Mouse (Mus musculus) midbrain, embryonic 14.5 days (tissue): ENCODE data around the gene Ak9. TPM values are rescaled to one million over a fixed set of nuclear protein-coding genes. Genes with fewer than 3 reads are reported as not detected.

Experiments used
- ATAC-seq: fragments of 200-750 bp; cut with Nextera tagmentation; 2 replicates; pipeline ENCODE4 v1.8.0; 2017; ENCODE audit warnings: moderate number of reproducible peaks, moderate library complexity; ENCODE audit not compliant: low FRiP score, low TSS enrichment
- DNase-seq: peaks from one replicate; pipeline ENCODE4 v3.0.0-alpha.2; 2015
- H3K27ac ChIP-seq: fragments of 300-500 bp; sonication (generic); replicated peaks from 2 replicates; pipeline ENCODE4 v1.5.1; 2014; ENCODE audit warnings: mild to moderate bottlenecking, low read depth, low read length, moderate library complexity
- H3K27me3 ChIP-seq: fragments of 300-500 bp; sonication (generic); 2 replicates; pipeline ENCODE4 v1.6.1; 2014; ENCODE audit warnings: low read length, control low read depth, mixed read lengths; ENCODE audit not compliant: control insufficient read depth, insufficient read depth
- H3K36me3 ChIP-seq: fragments of 300-500 bp; sonication (generic); 2 replicates; pipeline ENCODE4 v1.6.1; 2014; ENCODE audit warnings: low read length, control low read depth; ENCODE audit not compliant: control insufficient read depth, insufficient read depth
- H3K4me1 ChIP-seq: fragments of 300-500 bp; sonication (generic); 2 replicates; pipeline ENCODE4 v1.6.1; 2014; ENCODE audit warnings: mild to moderate bottlenecking, antibody characterized with exemption, low read length, control low read depth; ENCODE audit not compliant: control insufficient read depth, insufficient read depth
- H3K4me2 ChIP-seq: fragments of 300-500 bp; sonication (generic); 2 replicates; pipeline ENCODE4 v1.6.1; 2014; ENCODE audit warnings: mild to moderate bottlenecking, low read length, moderate library complexity
- H3K4me3 ChIP-seq: fragments of 300-500 bp; sonication (generic); replicated peaks from 2 replicates; pipeline ENCODE4 v1.5.1; 2014; ENCODE audit warnings: low read depth, low read length
- H3K9ac ChIP-seq: fragments of 300-500 bp; sonication (generic); replicated peaks from 2 replicates; pipeline ENCODE4 v1.6.1; 2014; ENCODE audit warnings: mild to moderate bottlenecking, low read length, moderate library complexity
- H3K9me3 ChIP-seq: fragments of 300-500 bp; sonication (generic); 2 replicates; pipeline ENCODE4 v1.6.1; 2016; ENCODE audit warnings: low read length, control low read depth, mixed read lengths; ENCODE audit not compliant: control insufficient read depth
- WGBS: fragments of 180-500 bp; shearing (Covaris S2); extraction: QIAGEN DNeasy Blood & Tissue Kit; methylation state at CpG from one replicate; pipeline ENCODE4 v1.1.7; 2014; 5-methylcytosine and 5-hydroxymethylcytosine counted together
- polyA plus RNA-seq: library from polyadenylated mRNA; unstranded; fragments of >200 nt; fragmentation: Nextera tagmentation; extraction: Ambion mirVana; gene quantifications from 2 replicates; pipeline ENCODE4 v1.2.1, GENCODE M21; 2014

The Ak9 gene
- polyA plus RNA-seq: 0.08 and 0.12 TPM in 2 replicates

GRCm38 (mm10) chr10:41303639-41304444, at the start of gene Ak9:
Ak9 (plus strand) TSS chr10:41303980.
- peak within 1 kb of the TSS; percentile 80 for H3K9ac ChIP-seq
- peak within 1 kb of the TSS; percentile 92 for H3K4me2 ChIP-seq
- H3K36me3 ChIP-seq: no peaks in the 10 kb centered on the region
- H3K4me3 ChIP-seq: peak within 1 kb of the TSS; percentile 63
- ATAC-seq: peak; percentile 75
- H3K27me3 ChIP-seq: no peaks in the 10 kb centered on the region
- H3K27ac ChIP-seq: peak within 1 kb of the TSS; percentile 75
- WGBS: under 1% methylated on average over 25 of the region's 25 CpGs
- H3K9me3 ChIP-seq: no peaks in the 10 kb centered on the region
- peaks cover 8% of the 10 kb centered on the region; the same call in 1 of the 2 replicates for H3K4me1 ChIP-seq
- peak; percentile 92 for DNase-seq

- H3K4me1 ChIP-seq: no peaks in the 10 kb centered on the region
- WGBS: 46% methylated on average over 8 of the region's 8 CpGs
- no peak overlapping the region; the same call in 1 of the 2 replicates for H3K9ac ChIP-seq
- ATAC-seq (no peak), DNase-seq (no peak)
- no peaks in the 10 kb centered on the region for H3K27me3 ChIP-seq
- no peak overlapping the region for H3K4me2 ChIP-seq
- peaks cover 12% of the 10 kb centered on the region; the same call in 1 of the 2 replicates for H3K36me3 ChIP-seq
- H3K9me3 ChIP-seq: no peaks in the 10 kb centered on the region
- H3K27ac ChIP-seq: no peak overlapping the region
- no peak overlapping the region for H3K4me3 ChIP-seq
These were observed 43.4 kb upstream of the Ak9 start for GRCm38 (mm10) chr10:41260243-41261006.

GRCm38 (mm10) chr10:41261218-41261617, 42.6 kb upstream of the Ak9 start:
- no peak overlapping the region for H3K4me3 ChIP-seq
- H3K9me3 ChIP-seq: no peaks in the 10 kb centered on the region
- DNase-seq (no peak), ATAC-seq (no peak)
- no peaks in the 10 kb centered on the region for H3K4me1 ChIP-seq
- H3K36me3 ChIP-seq: peaks cover 7% of the 10 kb centered on the region; the same call in 1 of the 2 replicates
- no peak overlapping the region for H3K27ac ChIP-seq
- no peaks in the 10 kb centered on the region for H3K27me3 ChIP-seq
- H3K9ac ChIP-seq: no peak overlapping the region
- H3K4me2 ChIP-seq: no peak overlapping the region
- 46% methylated on average over 1 of the region's 1 CpGs for WGBS

- DNase-seq (peak; percentile 69), ATAC-seq (no peak)
- no peak overlapping the region for H3K9ac ChIP-seq
- no peaks in the 10 kb centered on the region for H3K9me3 ChIP-seq
- no peak overlapping the region for H3K4me2 ChIP-seq
- no peak overlapping the region for H3K4me3 ChIP-seq
- no peak overlapping the region for H3K27ac ChIP-seq
- H3K36me3 ChIP-seq: peaks cover 7% of the 10 kb centered on the region; the same call in 1 of the 2 replicates
- no peaks in the 10 kb centered on the region for H3K4me1 ChIP-seq
- H3K27me3 ChIP-seq: no peaks in the 10 kb centered on the region
These were observed 41.9 kb upstream of the Ak9 start for GRCm38 (mm10) chr10:41261889-41262288.

- Histone ChIP-seq H3K4me2 (no peak overlapping the region), H3K9me3 (no peaks in the 10 kb centered on the region), H3K36me3 (peaks cover 7% of the 10 kb centered on the region), H3K4me3 (no peak overlapping the region), H3K9ac (no peak overlapping the region), H3K27ac (no peak overlapping the region), H3K4me1 (no peaks in the 10 kb centered on the region), H3K27me3 (no peaks in the 10 kb centered on the region)
- 40% methylated on average over 7 of the region's 7 CpGs for WGBS
- DNase-seq (peak; percentile 66), ATAC-seq (no peak)
These were observed 31.9 kb upstream of the Ak9 start for GRCm38 (mm10) chr10:41271860-41272259.

GRCm38 (mm10) chr10:41274871-41275270, 28.9 kb upstream of the Ak9 start:
- DNase-seq (no peak), ATAC-seq (no peak)
- Histone ChIP-seq H3K9ac (no peak overlapping the region), H3K4me3 (no peak overlapping the region), H3K27ac (no peak overlapping the region), H3K4me2 (no peak overlapping the region), H3K36me3 (peaks cover 2% of the 10 kb centered on the region; the same call in 1 of the 2 replicates), H3K4me1 (peaks cover 3% of the 10 kb centered on the region; the same call in 1 of the 2 replicates), H3K27me3 (no peaks in the 10 kb centered on the region), H3K9me3 (no peaks in the 10 kb centered on the region)
- WGBS: 88% methylated on average over 1 of the region's 1 CpGs

- Histone ChIP-seq H3K9me3 (no peaks in the 10 kb centered on the region), H3K27ac (no peak overlapping the region), H3K4me1 (peaks cover 6% of the 10 kb centered on the region; the same call in 1 of the 2 replicates), H3K9ac (no peak overlapping the region), H3K27me3 (no peaks in the 10 kb centered on the region), H3K4me3 (no peak overlapping the region), H3K36me3 (peaks cover 4% of the 10 kb centered on the region), H3K4me2 (no peak overlapping the region)
- ATAC-seq (no peak), DNase-seq (no peak)
- 100% methylated on average over 1 of the region's 1 CpGs for WGBS
These were observed 25.0 kb upstream of the Ak9 start for GRCm38 (mm10) chr10:41278808-41279207.

- peak; percentile 35 for DNase-seq
- WGBS: 25% methylated on average over 6 of the region's 6 CpGs
- no peaks in the 10 kb centered on the region for H3K9me3 ChIP-seq
These were observed 23.6 kb upstream of the Ak9 start for GRCm38 (mm10) chr10:41280177-41280576.

More at GRCm38 (mm10) chr10:41280177-41280576, 23.6 kb upstream of the Ak9 start:
- H3K9ac ChIP-seq: no peak overlapping the region
- peaks cover 9% of the 10 kb centered on the region for H3K36me3 ChIP-seq
- peaks cover 6% of the 10 kb centered on the region; the same call in 1 of the 2 replicates for H3K4me1 ChIP-seq
- H3K27me3 ChIP-seq: no peaks in the 10 kb centered on the region
- ATAC-seq: no peak
- H3K4me3 ChIP-seq: no peak overlapping the region
- H3K4me2 ChIP-seq: no peak overlapping the region
- H3K27ac ChIP-seq: no peak overlapping the region
